Mouse (Mus musculus) ES-Bruce4 (cell line): ENCODE measurements around the gene Angel2. TPM values are rescaled to one million over a fixed set of nuclear protein-coding genes. Genes with fewer than 3 reads are reported as not detected.
"Not testable (repeated sequence)": the region's sequence is repeated elsewhere in the genome, so short reads cannot be mapped to it uniquely, and the experiment has no call there.

Experiments
- H3K27ac ChIP-seq: 2 replicates; pipeline ENCODE4 v1.5.1; 2012; ENCODE audit warnings: low read length, inconsistent platforms; ENCODE audit not compliant: insufficient read depth
- H3K27me3 ChIP-seq: 2 replicates; pipeline ENCODE4 v1.6.1; 2012; ENCODE audit warnings: mild to moderate bottlenecking, low read length, inconsistent platforms; ENCODE audit not compliant: control insufficient read depth, poor library complexity, insufficient read depth, severe bottlenecking
- H3K36me3 ChIP-seq: 2 replicates; pipeline ENCODE4 v1.6.1; 2012; ENCODE audit warnings: inconsistent platforms, mild to moderate bottlenecking, low read length, moderate library complexity; ENCODE audit not compliant: control insufficient read depth, poor library complexity, insufficient read depth, severe bottlenecking
- H3K4me1 ChIP-seq: one replicate; pipeline ENCODE4 v1.8.1; 2011; ENCODE audit warnings: low read length; ENCODE audit not compliant: control insufficient read depth, insufficient read depth
- H3K4me3 ChIP-seq: 2 replicates; pipeline ENCODE4 v1.5.1; 2011; ENCODE audit warnings: low read depth, mild to moderate bottlenecking, low read length
- H3K9ac ChIP-seq: 2 replicates; pipeline ENCODE4 v1.6.1; 2012; ENCODE audit warnings: low read depth, mild to moderate bottlenecking, inconsistent platforms; ENCODE audit not compliant: poor library complexity, severe bottlenecking
- H3K9me3 ChIP-seq: replicated peaks from 2 replicates; pipeline ENCODE4 v1.6.1; 2012; ENCODE audit warnings: mild to moderate bottlenecking, low read length, inconsistent platforms; ENCODE audit not compliant: control insufficient read depth, poor library complexity, insufficient read depth, severe bottlenecking
- CTCF ChIP-seq: IDR thresholded peaks from one replicate; pipeline ENCODE4 v1.8.1; 2011; ENCODE audit warnings: low read depth, low read length
- EP300 ChIP-seq: IDR thresholded peaks from 2 replicates; pipeline ENCODE4 v1.6.1; 2011; ENCODE audit warnings: low read depth, low read length; ENCODE audit not compliant: insufficient read depth
- POLR2A ChIP-seq: IDR thresholded peaks from one replicate; pipeline ENCODE4 v1.8.1; 2011; ENCODE audit warnings: low read length; ENCODE audit not compliant: insufficient read depth
- polyA plus RNA-seq: library from polyadenylated mRNA; stranded (reverse); fragments of >200 nt; gene quantifications from 2 replicates; pipeline ENCODE4 v1.2.4, GENCODE M21; 2011; ENCODE audit warnings: low read depth; ENCODE audit not compliant: missing spikeins, insufficient read depth, insufficient read length

Gene Angel2
- 19.7 and 20.8 TPM in 2 replicates for polyA plus RNA-seq

DNA sequence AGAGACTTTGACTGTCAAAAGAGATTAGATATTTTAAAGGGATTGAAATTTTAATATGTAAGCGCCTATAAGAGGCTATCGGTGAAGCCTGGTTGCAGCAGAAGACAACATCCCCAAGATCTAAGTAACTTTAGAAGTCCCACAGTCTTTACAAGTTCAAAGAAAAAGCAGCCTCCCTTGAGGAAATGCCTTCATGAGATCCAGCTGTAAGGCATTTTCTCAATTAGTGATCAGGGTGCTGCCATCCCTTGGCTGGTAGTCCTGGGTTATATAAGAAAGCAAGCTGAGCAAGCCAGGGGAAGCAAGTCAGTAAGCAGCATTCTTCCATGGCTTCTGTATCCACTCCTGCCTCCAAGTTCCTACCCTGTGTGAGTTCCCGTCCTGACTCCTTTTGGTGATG, at the start of gene Angel2:
Gene Angel2, plus strand, starts transcription at position 301 of the 400 bp plus-strand sequence.
- not testable (repeated sequence) for H3K27ac ChIP-seq, H3K9me3 ChIP-seq, H3K4me1 ChIP-seq, H3K27me3 ChIP-seq, H3K9ac ChIP-seq, H3K4me3 ChIP-seq, H3K36me3 ChIP-seq

DNA sequence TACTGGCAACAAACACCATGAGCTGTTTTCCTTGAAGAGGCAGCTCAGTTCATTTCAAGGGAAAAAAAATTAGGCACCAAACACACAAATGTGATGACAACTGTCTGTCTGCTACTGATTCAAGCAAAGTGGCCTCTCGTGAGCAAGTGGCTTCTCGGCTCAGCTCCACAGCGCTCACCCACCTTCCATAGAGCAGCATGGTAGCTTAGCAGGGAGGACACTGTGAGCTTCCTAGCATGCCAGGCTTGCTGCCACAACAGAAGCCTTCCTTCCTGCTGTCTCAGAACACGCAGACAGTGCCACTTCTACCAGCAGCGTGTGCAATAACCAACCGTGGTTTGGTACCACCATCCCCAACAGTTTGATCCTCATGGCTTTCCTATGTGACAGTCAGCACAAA, 49.2 kb upstream of the Angel2 start:
- H3K27me3 ChIP-seq = no peaks in the 10 kb centered on the region
- TF ChIP-seq POLR2A = no peak
- no peak for TF ChIP-seq EP300
- TF ChIP-seq CTCF = no peak
- no peaks in the 10 kb centered on the region for H3K9me3 ChIP-seq
- no peak overlapping the region for H3K27ac ChIP-seq
- H3K4me3 ChIP-seq = no peak overlapping the region
- H3K4me1 ChIP-seq = no peaks in the 10 kb centered on the region
- no peak overlapping the region for H3K9ac ChIP-seq
- H3K36me3 ChIP-seq = no peaks in the 10 kb centered on the region

DNA sequence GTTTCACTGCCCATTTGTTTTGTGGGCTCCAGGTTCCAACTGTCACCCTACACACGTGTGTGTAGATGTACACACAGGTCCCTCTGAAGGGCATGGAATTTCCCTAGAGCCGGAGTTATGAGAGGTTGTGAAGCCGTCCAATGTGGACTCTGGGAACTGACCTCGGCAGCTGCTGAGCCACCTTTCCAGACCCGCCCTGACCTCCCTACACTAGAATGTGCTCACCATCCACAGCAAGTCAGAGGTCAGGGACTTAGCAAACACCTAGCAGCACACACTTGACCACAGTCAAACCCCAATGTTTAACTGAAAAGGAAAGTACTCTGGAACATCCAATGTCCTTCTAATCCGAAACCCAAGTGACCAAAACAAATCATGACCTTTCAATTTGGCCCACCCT, 44.3 kb upstream of the Angel2 start:
- TF ChIP-seq EP300 = no peak
- TF ChIP-seq POLR2A = no peak
- no peak for TF ChIP-seq CTCF
- Histone ChIP-seq H3K4me1 (no peaks in the 10 kb centered on the region), H3K27me3 (no peaks in the 10 kb centered on the region), H3K9ac (no peak overlapping the region), H3K9me3 (no peaks in the 10 kb centered on the region), H3K4me3 (no peak overlapping the region), H3K27ac (no peak overlapping the region), H3K36me3 (no peaks in the 10 kb centered on the region)

DNA sequence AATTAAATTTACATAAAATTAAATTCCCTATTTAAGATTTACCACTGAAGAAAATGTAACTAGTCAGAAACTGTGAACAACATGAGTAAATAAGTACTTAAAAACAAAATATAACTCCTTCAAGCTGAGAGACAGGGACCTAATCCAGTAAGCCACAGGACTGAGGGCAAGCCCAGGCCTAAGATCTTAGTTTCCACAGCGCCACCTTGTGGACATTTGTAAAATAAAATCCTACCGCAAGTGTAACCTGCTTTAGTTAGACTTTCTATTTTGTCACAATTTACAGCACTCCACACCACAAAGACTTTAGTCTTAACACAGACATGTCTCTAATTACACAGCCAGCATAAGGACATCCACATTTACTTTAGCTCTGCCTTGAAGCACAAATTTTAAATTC, 43.5 kb upstream of the Angel2 start:
- H3K9ac ChIP-seq = no peak overlapping the region
- H3K9me3 ChIP-seq = no peaks in the 10 kb centered on the region
- no peaks in the 10 kb centered on the region for H3K27me3 ChIP-seq
- no peaks in the 10 kb centered on the region for H3K4me1 ChIP-seq
- TF ChIP-seq EP300 (no peak), CTCF (peak; percentile 46)
- H3K27ac ChIP-seq = no peak overlapping the region
- no peaks in the 10 kb centered on the region for H3K36me3 ChIP-seq
- H3K4me3 ChIP-seq = no peak overlapping the region

DNA sequence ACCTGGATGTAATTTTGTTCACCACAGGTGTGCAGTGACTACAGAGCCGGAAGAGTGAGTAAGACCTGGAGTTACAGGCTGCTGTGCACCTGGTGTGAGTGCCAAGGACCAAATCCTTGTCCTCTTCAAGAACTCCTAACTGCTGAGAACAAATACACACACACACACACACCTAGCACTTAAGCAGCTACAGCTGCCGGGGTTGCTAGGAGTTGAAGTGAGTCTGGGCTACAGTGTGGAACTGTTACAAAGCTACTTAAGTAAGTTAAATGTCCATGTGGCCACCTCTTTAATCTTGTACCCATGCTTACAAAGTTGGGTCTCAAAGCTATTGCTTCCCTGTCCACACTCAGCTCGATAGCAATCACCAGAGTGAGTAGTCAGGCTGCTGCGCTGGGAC, 38.9 kb upstream of the Angel2 start:
- no peak overlapping the region for H3K27ac ChIP-seq
- H3K4me3 ChIP-seq = no peak overlapping the region
- H3K4me1 ChIP-seq = no peaks in the 10 kb centered on the region
- TF ChIP-seq CTCF (no peak), POLR2A (no peak), EP300 (no peak)
- H3K27me3 ChIP-seq = no peaks in the 10 kb centered on the region
- H3K9ac ChIP-seq = no peak overlapping the region
- no peaks in the 10 kb centered on the region for H3K9me3 ChIP-seq
- no peaks in the 10 kb centered on the region for H3K36me3 ChIP-seq

DNA sequence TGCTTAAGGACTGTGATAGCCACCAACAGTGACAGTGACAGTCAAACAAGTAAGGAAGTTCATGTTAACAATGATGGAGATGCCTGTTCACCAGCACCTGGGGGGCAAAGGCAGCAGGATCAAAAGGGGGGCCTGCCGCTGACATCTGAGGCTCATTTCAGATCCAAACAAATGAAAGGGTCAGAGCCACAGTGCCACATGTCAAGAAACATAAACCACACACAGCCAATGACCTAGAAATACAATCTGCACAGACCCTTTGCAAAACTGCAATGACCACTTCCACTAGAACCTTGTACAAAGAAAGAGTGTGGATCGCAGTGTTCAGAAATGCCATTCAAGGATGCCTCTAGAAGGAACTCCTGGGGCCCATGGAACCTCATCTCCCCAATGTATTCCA, 36.9 kb upstream of the Angel2 start:
- H3K4me3 ChIP-seq = no peak overlapping the region
- no peak overlapping the region for H3K9ac ChIP-seq
- H3K27me3 ChIP-seq = no peaks in the 10 kb centered on the region
- no peak overlapping the region for H3K27ac ChIP-seq
- no peak for TF ChIP-seq EP300
- no peaks in the 10 kb centered on the region for H3K36me3 ChIP-seq
- no peaks in the 10 kb centered on the region for H3K4me1 ChIP-seq
- H3K9me3 ChIP-seq = no peaks in the 10 kb centered on the region

DNA sequence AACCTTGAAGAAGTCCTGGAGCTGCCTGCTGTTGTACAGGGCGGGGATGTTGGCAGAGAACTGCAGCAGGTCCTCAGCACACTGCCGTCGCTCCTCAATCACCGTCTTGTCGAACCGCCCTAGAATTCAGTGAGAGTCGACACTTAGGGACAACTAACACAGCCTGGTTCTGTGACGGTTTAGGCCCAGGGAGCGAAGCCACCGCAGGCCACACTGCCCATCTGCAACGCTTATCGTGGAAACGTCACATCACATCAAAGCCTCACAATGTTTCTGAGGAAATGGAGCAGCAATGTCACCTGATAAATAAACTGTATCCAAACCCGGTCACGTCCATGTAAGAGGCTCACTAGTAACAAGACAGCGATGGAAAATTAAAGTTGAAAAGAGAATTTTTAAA, 36.3 kb upstream of the Angel2 start:
- Histone ChIP-seq H3K36me3 (no peaks in the 10 kb centered on the region), H3K27ac (no peak overlapping the region), H3K27me3 (no peaks in the 10 kb centered on the region), H3K9ac (no peak overlapping the region), H3K4me1 (no peaks in the 10 kb centered on the region), H3K4me3 (no peak overlapping the region), H3K9me3 (no peaks in the 10 kb centered on the region)
- TF ChIP-seq CTCF = no peak
- TF ChIP-seq POLR2A = no peak
- no peak for TF ChIP-seq EP300
